Mouse (Mus musculus) cerebellum, adult 11 months (tissue): Measurements from ENCODE around the gene Zfp945.
"Not testable (repeated sequence)": the region's sequence is repeated elsewhere in the genome, so short reads cannot be mapped to it uniquely, and the experiment has no call there.

ENCODE experiments used
- DNase-seq: peaks from one replicate; pipeline ENCODE4 v3.0.0; 2022

Gene Zfp945

GRCm38 (mm10) chr17:22866845-22867481, at the start of gene Zfp945:
TSS of gene Zfp945 (minus strand) at chr17:22867134.
- DNase-seq, result peak; percentile 8

- DNase-seq, result no peak
These were observed 21.4 kb upstream of the Zfp945 start for GRCm38 (mm10) chr17:22888302-22888701.

DNA sequence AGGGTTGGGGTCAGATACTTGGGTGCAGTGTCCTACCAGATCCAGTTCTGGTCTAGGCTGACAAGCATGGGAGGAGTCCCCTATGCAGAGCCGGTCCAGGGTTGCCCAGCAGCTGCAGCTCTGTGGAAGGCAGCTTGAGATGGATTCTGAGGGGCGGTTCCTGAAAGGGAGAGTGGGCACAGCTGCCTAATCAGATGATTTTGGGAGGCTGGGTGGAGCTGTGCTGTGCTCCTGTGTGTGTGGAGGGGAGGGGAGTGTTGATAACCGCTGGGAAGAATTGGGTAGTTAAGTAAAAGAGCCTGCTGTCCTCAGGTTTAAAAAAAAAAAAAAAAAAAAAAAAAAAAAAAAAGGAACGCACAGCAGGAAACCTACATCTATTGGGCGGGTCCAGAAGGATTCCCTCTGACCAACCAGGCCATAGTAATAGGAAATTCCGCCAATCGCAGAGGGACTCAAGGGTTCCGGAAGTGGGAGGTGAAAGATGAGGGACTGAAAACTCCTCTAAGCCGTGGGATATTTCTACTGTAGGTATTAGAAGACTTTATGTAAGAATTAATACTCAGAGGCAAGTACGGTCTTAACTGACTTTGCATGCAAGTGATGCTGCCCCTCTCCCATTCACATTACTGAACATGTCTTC, 17.2 kb upstream of the Zfp945 start:
- no peak for DNase-seq

- no peak for DNase-seq
These were observed 10.7 kb upstream of the Zfp945 start for GRCm38 (mm10) chr17:22877427-22878307.

- DNase-seq, result no peak
These were observed 9.4 kb upstream of the Zfp945 start for GRCm38 (mm10) chr17:22876316-22876715.

GRCm38 (mm10) chr17:22875549-22875948, 8.6 kb upstream of the Zfp945 start:
- not testable (repeated sequence) for DNase-seq

- no peak for DNase-seq
These were observed 501 bp downstream of the Zfp945 start for GRCm38 (mm10) chr17:22866421-22866844.

- no peak for DNase-seq
These were observed 45.8 kb downstream of the Zfp945 start for GRCm38 (mm10) chr17:22821166-22821565.

DNA sequence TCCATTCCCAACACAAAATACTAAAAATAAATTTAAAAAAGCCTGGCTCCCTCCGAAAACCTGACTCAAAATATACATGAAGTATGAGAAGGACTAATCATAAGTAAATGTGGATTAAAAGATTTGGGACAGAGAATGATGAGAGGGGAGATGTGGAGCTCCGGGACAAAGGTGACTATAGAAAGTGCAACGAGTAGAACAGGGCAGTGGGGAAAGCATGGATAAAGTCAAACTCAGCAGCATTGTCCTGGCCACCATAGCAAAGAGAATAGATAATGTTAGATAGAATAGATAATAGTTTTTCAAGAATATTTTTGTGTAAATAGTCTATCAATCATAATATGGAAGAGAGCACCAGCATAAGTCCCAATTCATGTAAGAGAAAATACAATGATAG, 48.7 kb downstream of the Zfp945 start:
- no peak for DNase-seq

- DNase-seq, result peak; percentile 53
These were observed 49.3 kb downstream of the Zfp945 start for GRCm38 (mm10) chr17:22817471-22818198.

DNA sequence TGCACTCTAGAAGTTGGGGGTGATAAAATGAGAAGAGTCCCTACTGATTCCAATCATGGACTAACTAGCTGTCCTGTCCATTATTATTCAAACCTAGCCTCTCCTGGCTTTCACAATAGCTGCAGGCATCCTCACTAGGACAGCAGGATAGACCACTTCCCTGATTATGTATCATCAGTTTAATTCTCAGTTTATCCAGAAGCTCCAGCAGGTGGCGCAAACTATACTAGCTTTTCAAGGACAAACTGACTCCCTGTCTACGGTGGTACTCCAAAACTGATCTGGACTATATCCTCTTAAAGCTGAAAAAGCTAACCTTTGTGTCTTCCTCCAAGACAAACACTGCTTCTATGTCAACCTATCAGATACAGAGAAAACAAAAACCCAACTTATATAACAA, 67.2 kb downstream of the Zfp945 start:
- DNase-seq, result no peak
